Mouse (Mus musculus) erythroblast, embryonic 14.5 days (primary cell): ENCODE data around the gene Slain2. TPM values are rescaled to one million over a fixed set of nuclear protein-coding genes. Genes with fewer than 3 reads are reported as not detected.

ENCODE experiments used
- H3K27me3 ChIP-seq: 2 replicates; pipeline ENCODE4 v1.6.1; 2012; ENCODE audit warnings: inconsistent platforms; ENCODE audit not compliant: control insufficient read depth
- H3K36me3 ChIP-seq: 2 replicates; pipeline ENCODE4 v1.6.1; 2012; ENCODE audit warnings: mild to moderate bottlenecking, inconsistent platforms; ENCODE audit not compliant: control insufficient read depth
- H3K4me1 ChIP-seq: 2 replicates; pipeline ENCODE4 v1.6.1; 2012; ENCODE audit warnings: inconsistent platforms; ENCODE audit not compliant: control insufficient read depth
- H3K4me3 ChIP-seq: replicated peaks from 2 replicates; pipeline ENCODE3; 2012; ENCODE audit warnings: moderate library complexity, mild to moderate bottlenecking, inconsistent platforms
- H3K9me3 ChIP-seq: 2 replicates; pipeline ENCODE4 v1.6.1; 2012; ENCODE audit warnings: low read length, inconsistent platforms, mixed read lengths; ENCODE audit not compliant: control insufficient read depth
- GATA1 ChIP-seq: IDR thresholded peaks from 2 replicates; pipeline ENCODE4 v1.6.1; 2012; ENCODE audit warnings: low read length, inconsistent platforms, mixed read lengths
- TAL1 ChIP-seq: IDR thresholded peaks from 3 replicates; pipeline ENCODE4 v1.6.1; 2012; ENCODE audit warnings: low read length, inconsistent platforms, mixed read lengths
- polyA plus RNA-seq: library from polyadenylated mRNA; stranded (reverse); fragments of >175 nt; gene quantifications from 2 replicates; pipeline ENCODE4 v1.2.3, GENCODE M21; 2012

The Slain2 gene
- polyA plus RNA-seq, 1 experiment: 0.08 TPM

DNA sequence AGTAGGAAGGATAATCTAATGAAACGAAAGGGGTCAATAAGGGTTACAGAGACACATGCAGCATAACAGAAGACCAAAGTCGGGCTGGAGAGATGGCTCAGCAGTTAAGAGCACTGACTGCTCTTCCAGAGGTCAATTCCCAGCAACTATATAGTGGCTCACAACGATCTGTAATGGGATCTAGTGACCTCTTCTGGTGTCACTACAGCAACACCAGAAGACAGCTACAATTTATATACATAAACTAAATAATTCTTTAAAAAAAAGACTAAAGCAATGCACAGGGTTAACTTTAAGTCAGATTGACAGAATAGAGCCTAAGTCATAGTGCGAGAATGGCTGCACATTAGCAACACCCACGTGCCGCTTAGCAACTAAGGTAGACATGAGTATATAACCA is 46.0 kb downstream of the Slain2 start:
- Histone ChIP-seq H3K4me1 (no peaks in the 10 kb centered on the region), H3K36me3 (no peaks in the 10 kb centered on the region; the same call in 1 of the 2 replicates), H3K27me3 (no peaks in the 10 kb centered on the region), H3K4me3 (no peak overlapping the region), H3K9me3 (no peaks in the 10 kb centered on the region)
- TF ChIP-seq GATA1 (no peak), TAL1 (no peak)

DNA sequence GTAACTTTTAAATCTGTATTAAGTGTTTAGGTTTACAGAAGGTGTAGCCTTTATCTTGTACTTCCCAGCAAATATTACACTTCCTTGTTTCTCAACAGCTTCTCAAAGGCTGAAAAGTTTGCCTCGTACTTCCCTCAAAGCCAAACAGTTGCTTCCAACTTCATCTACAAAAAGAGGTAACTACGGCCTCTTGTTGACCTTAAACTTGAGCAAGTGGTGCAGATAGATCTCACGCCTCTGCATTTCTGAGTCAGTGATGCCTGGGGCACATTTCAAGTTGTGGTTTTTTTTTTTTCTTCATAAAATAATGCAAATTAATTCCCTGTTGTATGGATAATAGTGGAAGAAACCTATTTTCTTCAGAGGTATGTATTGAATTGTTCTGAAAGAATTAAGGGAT is 51.6 kb downstream of the Slain2 start:
- Histone ChIP-seq H3K4me3 (no peak overlapping the region), H3K4me1 (no peaks in the 10 kb centered on the region), H3K36me3 (peaks cover 2% of the 10 kb centered on the region; the same call in 1 of the 2 replicates), H3K9me3 (no peaks in the 10 kb centered on the region), H3K27me3 (no peaks in the 10 kb centered on the region)
- TF ChIP-seq GATA1 (no peak), TAL1 (no peak)

DNA sequence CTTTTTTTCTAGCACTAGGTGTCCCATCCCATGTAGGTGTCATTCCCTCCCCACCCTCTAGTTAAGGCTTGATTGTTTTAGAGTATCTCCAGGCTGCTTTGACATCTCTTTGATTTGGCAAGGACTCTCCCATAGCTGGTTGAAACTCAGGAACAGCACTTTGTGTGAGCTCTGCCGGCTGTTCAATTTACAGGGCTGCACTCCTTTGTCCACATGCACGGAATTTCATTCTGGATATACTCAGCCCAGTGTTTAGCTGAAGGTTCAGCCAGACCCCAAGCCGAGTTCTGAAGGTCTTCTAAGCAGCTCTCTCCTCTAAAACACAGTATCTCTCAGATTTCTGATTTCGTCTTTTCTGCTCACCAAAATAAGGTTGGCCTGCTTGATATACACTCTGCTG is 58.3 kb downstream of the Slain2 start:
- no peaks in the 10 kb centered on the region for H3K4me1 ChIP-seq
- no peaks in the 10 kb centered on the region for H3K27me3 ChIP-seq
- TF ChIP-seq TAL1 (no peak), GATA1 (no peak)
- H3K4me3 ChIP-seq: no peak overlapping the region
- H3K36me3 ChIP-seq: peaks cover 6% of the 10 kb centered on the region; the same call in 1 of the 2 replicates
- H3K9me3 ChIP-seq: no peaks in the 10 kb centered on the region

DNA sequence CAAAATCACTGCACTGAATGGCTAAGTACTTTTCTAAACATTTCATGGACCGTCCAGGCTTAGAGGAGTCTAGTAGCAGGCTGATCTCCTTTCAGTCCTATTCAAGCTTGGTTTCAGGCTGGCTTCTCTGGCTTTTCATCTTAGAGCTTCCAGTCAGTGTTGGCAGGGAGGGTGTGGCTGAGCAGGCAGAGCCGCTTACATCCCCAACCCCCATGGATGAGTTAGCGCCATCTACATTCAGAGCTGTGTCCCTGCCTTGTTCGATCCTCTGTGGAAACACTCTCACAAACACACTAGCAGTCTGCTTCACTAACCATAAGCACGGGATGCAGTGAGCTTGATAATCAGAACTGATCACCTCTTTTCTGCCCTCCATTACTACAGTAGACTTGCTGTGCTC is 58.8 kb downstream of the Slain2 start:
- Histone ChIP-seq H3K4me3 (no peak overlapping the region), H3K36me3 (peaks cover 6% of the 10 kb centered on the region; the same call in 1 of the 2 replicates), H3K4me1 (no peaks in the 10 kb centered on the region), H3K9me3 (no peaks in the 10 kb centered on the region), H3K27me3 (no peaks in the 10 kb centered on the region)
- TF ChIP-seq TAL1: no peak
- TF ChIP-seq GATA1: no peak

DNA sequence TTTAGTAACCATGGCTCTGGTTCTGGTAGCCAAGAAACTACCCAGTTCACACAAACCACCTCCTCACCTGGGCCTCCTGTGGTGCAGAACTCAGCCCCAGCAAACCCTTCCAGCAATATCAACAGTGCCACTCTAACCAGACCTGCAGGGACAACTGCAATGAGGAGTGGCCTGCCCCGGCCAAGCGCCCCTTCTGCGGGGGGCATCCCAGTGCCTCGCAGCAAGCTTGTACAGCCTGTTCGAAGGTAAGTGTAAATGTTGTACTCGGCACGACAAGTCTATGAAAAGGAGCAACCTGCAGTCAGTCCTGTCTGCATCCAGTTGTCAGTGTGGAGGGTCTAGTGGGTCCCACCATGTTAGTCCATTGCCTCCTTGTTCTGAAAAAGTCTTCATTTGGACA is 60.5 kb downstream of the Slain2 start, which contains the start of gene Gm10135:
TSS of gene Gm10135 (minus strand) at position 101 of the 400 bp plus-strand sequence.
- TF ChIP-seq TAL1 (no peak), GATA1 (no peak)
- Histone ChIP-seq H3K4me3 (no peak within 1 kb of the TSS), H3K9me3 (no peaks in the 10 kb centered on the region), H3K4me1 (no peaks in the 10 kb centered on the region), H3K36me3 (peaks cover 3% of the 10 kb centered on the region; the same call in 1 of the 2 replicates), H3K27me3 (no peaks in the 10 kb centered on the region)

DNA sequence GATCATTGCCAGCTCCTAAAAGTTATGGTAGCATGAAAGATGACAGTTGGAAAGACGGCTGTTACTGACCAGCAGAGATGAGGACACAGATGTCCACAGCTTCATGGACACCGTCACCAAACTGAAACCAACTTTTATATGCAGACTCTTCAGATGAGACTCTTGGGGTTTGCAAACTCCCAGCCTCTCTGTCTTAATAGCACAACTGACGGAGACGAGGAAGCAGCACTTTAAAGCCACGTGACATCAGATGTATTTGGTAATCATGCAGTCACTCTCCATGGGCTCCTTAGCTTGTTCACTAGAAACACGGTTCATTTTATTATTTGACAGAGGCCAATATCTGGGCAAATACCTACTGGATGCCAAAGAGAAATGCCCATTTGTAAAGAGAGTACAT is 61.9 kb downstream of the Slain2 start:
- H3K9me3 ChIP-seq: no peaks in the 10 kb centered on the region
- no peak overlapping the region for H3K4me3 ChIP-seq
- H3K27me3 ChIP-seq: no peaks in the 10 kb centered on the region
- peaks cover 6% of the 10 kb centered on the region for H3K36me3 ChIP-seq
- H3K4me1 ChIP-seq: no peaks in the 10 kb centered on the region
- TF ChIP-seq TAL1: no peak
- no peak for TF ChIP-seq GATA1

DNA sequence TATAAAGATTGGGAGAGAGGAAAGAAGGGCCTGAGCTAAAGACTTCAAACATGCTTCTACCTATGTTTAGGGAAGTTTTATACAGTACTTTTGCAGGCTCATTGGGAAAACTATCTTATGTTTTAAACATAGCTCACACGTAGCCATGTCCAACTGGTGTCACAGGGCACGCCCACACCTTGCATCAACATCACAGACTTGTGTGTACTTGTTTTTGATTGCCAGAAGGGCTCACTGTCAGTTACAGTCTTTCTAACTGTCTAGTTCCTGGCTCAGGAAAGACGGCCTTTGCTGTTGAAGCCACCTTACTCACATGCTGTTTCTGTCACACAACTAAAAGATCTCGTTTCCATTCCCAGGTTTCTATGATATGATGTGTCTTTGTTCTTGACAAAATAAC is 62.4 kb downstream of the Slain2 start:
- no peak for TF ChIP-seq GATA1
- TF ChIP-seq TAL1: no peak
- H3K36me3 ChIP-seq: peaks cover 6% of the 10 kb centered on the region

DNA sequence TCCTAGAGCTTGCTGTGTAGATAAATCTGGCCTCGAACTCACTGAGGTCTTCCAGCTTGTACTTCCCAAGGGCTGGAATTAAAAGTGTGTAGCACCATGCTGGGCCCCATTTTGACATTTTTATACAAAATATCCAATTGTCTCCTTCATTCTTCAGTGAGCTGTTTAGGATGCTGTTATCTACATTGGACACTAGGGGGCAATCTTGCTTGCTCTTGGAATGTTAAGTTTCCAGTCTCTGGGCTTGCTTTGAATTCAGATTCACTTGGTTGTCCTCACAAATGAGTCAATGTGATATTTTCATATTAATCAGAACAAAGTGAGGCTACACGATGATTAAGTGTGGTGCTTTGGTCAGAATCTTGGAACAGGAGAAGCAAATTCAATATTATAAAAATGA is 70.0 kb downstream of the Slain2 start:
- H3K4me1 ChIP-seq: no peaks in the 10 kb centered on the region
- peaks cover 2% of the 10 kb centered on the region for H3K36me3 ChIP-seq
- no peaks in the 10 kb centered on the region for H3K9me3 ChIP-seq
- no peaks in the 10 kb centered on the region for H3K27me3 ChIP-seq
- no peak overlapping the region for H3K4me3 ChIP-seq
- no peak for TF ChIP-seq GATA1
- no peak for TF ChIP-seq TAL1

More for the DNA sequence above, 62.4 kb downstream of the Slain2 start:
- H3K9me3 ChIP-seq: no peaks in the 10 kb centered on the region
- H3K27me3 ChIP-seq: no peaks in the 10 kb centered on the region
- H3K4me3 ChIP-seq: no peak overlapping the region
- no peaks in the 10 kb centered on the region for H3K4me1 ChIP-seq

DNA sequence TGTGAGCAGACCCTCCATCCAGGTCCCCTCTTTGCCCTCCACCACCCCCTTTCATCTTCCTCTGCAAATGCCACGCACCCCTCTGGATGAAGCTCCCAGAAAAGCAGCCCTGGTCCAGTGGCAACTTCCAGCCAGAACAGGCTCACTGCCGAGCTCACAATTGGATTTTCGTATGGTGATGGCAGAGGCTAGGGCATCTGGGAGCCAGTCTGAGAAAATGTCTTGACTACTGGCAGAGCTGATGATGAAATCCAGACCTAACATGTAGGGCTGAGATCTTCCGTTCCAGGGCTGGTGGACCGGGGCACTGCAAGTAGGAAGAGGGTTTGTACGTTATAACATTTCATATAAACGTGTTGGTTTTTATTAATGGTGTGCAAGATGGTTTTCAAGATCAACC is 73.7 kb downstream of the Slain2 start:
- Histone ChIP-seq H3K4me1 (no peaks in the 10 kb centered on the region), H3K27me3 (no peaks in the 10 kb centered on the region), H3K4me3 (no peak overlapping the region), H3K36me3 (no peaks in the 10 kb centered on the region), H3K9me3 (no peaks in the 10 kb centered on the region)
- TF ChIP-seq TAL1 (no peak), GATA1 (no peak)

DNA sequence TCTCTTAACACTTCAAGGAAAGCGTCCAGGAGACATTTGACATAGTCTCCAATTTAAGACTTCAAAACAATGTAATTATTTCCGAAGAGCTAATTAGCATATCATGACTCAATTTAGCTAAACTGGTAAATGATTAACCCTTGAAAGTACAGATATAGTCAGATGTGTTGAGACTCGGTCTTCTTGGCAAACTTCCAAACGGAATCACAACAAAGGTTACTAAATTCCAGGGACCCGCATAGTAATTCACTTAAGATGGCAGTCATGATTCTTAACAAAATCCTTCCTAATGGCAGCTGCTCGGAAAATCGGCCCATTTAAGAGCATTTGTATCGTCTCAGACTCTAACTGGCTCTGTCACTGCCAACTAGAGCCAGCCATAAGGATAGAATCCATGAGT is 75.7 kb downstream of the Slain2 start:
- Histone ChIP-seq H3K36me3 (no peaks in the 10 kb centered on the region), H3K4me3 (no peak overlapping the region), H3K9me3 (no peaks in the 10 kb centered on the region), H3K27me3 (no peaks in the 10 kb centered on the region), H3K4me1 (no peaks in the 10 kb centered on the region)
- TF ChIP-seq TAL1 (no peak), GATA1 (no peak)
